Mouse (Mus musculus) 416B (cell line): Measurements from ENCODE around the gene Ermard.

Experiments used
- DNase-seq: peaks from one replicate; pipeline ENCODE4 v3.0.0; 2011; ENCODE audit warnings: low read depth

Ermard gene

DNA sequence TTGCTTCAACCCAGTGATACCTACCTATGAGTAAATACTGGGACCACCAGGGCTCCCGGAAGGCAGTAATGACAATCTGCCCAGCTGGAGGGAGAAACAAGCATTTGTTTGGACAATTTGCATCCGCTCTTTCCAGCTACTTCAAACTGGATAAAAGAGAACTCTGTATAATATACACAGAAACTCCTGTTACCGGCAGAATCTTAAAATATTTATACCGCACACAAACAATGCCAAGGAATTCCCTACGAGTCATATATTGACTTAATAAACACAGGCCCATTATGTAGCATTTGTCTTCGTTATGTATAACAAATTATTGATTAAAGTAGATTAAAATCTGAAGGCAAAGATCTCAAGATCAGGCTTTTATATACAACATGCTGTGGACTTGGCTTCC, 79.6 kb downstream of the Ermard start:
- DNase-seq, result no peak

DNA sequence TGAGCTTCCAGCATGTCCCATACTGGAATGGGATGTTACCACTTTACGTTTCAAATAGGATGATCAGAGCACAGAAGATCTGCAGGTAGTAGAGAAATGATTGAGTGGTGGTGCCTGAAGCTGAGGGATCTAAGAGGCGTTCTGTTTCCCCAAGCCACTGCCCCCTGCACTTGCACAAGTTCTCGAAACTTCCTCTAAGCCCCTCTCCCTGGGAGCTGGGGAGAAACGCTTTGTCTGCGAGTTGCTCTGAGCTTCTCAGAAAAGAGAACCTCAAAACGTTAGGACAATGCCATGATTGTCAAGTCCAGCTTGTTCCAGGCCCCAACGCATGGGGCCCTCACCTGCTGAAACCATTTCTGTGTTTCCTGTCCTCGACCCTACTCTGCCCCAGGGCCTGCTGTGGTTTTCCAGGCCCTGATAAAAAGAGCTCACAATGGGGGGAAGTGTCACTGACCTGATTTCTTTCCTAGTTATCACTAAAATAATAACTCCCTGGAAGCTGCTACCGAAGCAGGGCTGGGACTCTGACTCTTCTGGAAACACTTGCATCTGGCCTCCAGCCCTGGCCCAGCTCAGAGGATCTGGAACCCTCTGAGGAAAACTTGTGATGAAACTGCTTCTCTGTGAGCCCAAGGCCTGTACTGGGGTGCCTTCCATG, 88.8 kb downstream of the Ermard start:
- DNase-seq, result no peak

DNA sequence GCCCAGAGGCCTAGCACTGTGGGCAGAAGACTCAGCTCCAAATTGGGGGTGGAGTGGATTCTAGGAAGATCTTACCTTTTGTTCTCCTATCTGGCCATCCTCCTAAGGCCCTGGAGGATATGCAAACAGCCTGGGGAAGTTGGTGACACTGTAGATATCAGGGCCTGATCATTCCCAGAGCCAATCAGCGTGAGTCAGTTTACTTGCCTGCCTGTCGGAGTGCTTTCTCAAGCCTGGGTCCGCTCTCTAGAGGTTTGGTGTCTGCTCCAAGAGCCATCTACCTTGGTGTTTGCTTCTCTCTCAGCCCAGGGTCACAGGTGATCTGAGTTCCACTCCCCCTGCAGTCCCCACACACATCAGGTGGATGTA, 89.3 kb downstream of the Ermard start:
- no peak for DNase-seq

DNA sequence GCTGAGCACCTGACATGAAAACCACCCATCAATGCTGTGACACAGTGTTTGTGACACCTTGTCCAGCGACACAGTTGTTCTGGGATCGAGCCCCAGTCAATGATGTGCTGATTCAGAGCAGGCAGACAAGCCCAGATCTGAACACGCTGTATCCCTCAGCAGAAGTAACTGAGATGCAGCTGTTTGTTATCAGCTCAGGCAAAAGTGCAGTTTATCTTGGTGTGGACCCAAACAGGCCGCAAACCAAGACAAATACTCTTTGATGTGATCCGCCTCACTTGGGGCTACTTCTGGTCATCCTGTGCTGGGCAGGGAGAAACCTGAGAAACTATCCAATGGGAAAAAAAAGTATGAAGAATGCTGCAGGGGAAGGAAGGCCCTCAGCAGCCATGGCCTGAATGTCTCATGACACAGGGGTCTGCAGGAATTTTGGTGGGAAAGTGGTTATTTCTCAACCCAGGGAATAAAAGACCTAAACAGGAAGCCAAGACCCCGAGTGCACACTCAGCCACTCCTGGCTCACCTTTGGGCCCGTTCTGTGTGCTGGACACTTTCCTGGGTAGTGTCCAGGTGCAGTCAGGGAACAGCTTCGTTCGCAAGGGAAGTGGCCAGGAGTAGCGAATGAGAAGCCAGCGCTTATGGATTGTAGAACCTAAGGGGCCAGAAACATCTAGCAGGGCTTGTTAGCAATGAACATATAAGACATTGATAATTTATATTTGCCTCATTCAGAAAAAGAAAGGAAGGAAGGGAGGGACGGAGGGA, 94.1 kb downstream of the Ermard start:
- no peak for DNase-seq

DNA sequence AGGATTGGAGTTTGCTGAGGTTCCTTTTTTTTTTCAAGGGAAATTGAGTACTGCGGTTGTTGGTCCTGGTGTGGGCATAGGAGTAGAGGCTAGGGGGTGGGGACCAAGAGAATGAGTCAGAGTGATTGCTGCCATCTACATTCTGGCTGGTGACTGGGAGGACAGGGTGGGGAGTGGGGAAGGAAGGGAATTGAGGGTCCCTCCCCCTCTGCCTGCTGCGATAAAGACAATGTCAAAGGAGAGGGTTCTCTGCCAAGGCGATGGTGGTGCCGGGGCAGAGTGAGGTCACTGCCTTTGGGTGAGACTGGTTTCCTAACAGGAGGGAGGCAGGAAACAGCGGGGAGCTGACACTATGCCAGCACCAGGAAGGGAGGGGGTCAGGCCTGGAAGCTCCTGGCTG, 96.4 kb downstream of the Ermard start:
- DNase-seq, result peak; percentile 97
